ENCODE assay signal across 8 mouse cellular contexts in genomic region chr17:56751404-56752072, GRCm38 (mm10). TPM values are rescaled to one million over a fixed set of nuclear protein-coding genes. Genes with fewer than 3 reads are reported as not detected.
A peak's percentile ranks its signal among the peaks of the same experiment; 100 is the strongest.
DNase-seq lines count a peak whose midpoint lies in the region; ATAC-seq lines count a peak whose summit lies in the region.

No protein-coding gene starts in this region.

- H3K36me3 ChIP-seq in heart, embryonic 14.5 days (ENCODE audit: control insufficient read depth, insufficient read depth, low read length): no peaks in the 10 kb centered on the region
- no peaks in the 10 kb centered on the region for H3K36me3 ChIP-seq in hindbrain, embryonic 16.5 days (ENCODE audit: control insufficient read depth, insufficient read depth, low read length)
- no peaks in the 10 kb centered on the region for H3K36me3 ChIP-seq in lung, embryonic 15.5 days
- no peaks in the 10 kb centered on the region for H3K36me3 ChIP-seq in stomach, embryonic 14.5 days (ENCODE audit: control insufficient read depth, insufficient read depth, low read length)

- 21% methylated on average over 70 of the region's 71 CpGs for WGBS in heart, embryonic 14.5 days
- 21% methylated on average over 69 of the region's 71 CpGs for WGBS in hindbrain, embryonic 16.5 days
- whole genome bisulfite sequencing in lung, embryonic 15.5 days: 20% methylated on average over 71 of the region's 71 CpGs
- 24% methylated on average over 71 of the region's 71 CpGs for WGBS in stomach, embryonic 14.5 days

- peak overlapping the region; percentile 22 to 38 for H3K4me3 ChIP-seq in heart, embryonic 14.5 days (ENCODE audit: control insufficient read depth in 1 of 2, insufficient read depth in 1 of 2, low read depth in 1 of 2, low read length in 2 of 2)
- peak overlapping the region; percentile 41 for H3K4me3 ChIP-seq in hindbrain, embryonic 16.5 days (ENCODE audit: low read length)
- peak overlapping the region; percentile 33 for H3K4me3 ChIP-seq in lung, embryonic 15.5 days
- peak overlapping the region; percentile 16 for H3K4me3 ChIP-seq in stomach, embryonic 14.5 days (ENCODE audit: low read depth, low read length)

- H3K27ac ChIP-seq in heart, embryonic 14.5 days (replicated peaks in 1 of 2; ENCODE audit: control insufficient read depth in 1 of 2, insufficient read depth in 1 of 2, low read depth in 2 of 2, low read length in 2 of 2): no peak overlapping the region
- H3K27ac ChIP-seq in hindbrain, embryonic 16.5 days (ENCODE audit: low read depth, low read length): no peak overlapping the region
- H3K27ac ChIP-seq in lung, embryonic 15.5 days: no peak overlapping the region
- H3K27ac ChIP-seq in stomach, embryonic 14.5 days (ENCODE audit: low read length): no peak overlapping the region

- DNase-seq in heart, postnatal 25 days (ENCODE audit: low spot score): no peak
- peak; percentile 66 for DNase-seq in embryo, embryonic 9.5 days (ENCODE audit: extremely low spot score)
- DNase-seq in T-cell, adult 2 months (ENCODE audit: low spot score): no peak
- no peak for DNase-seq in frontal cortex, postnatal 10 days (ENCODE audit: low spot score in 2 of 2)

- H3K9me3 ChIP-seq in heart, embryonic 14.5 days (ENCODE audit: control insufficient read depth, low read length): 0 out of 2 replicates have a peak, but pooled peaks cover 2% of the 10 kb centered on the region
- peaks cover 5% of the 10 kb centered on the region; the same call in 1 of the 2 replicates for H3K9me3 ChIP-seq in hindbrain, embryonic 16.5 days (ENCODE audit: control insufficient read depth, low read length)
- no peaks in the 10 kb centered on the region for H3K9me3 ChIP-seq in lung, embryonic 15.5 days
- no peaks in the 10 kb centered on the region for H3K9me3 ChIP-seq in stomach, embryonic 14.5 days (ENCODE audit: control insufficient read depth, low read depth, low read length)

- H3K27me3 ChIP-seq in heart, embryonic 14.5 days (ENCODE audit: control insufficient read depth, insufficient read depth, low read length): peaks cover 61% of the 10 kb centered on the region
- H3K27me3 ChIP-seq in hindbrain, embryonic 16.5 days (replicated peaks; ENCODE audit: control insufficient read depth, insufficient read depth, low read length): peaks cover 40% of the 10 kb centered on the region
- peaks cover 63% of the 10 kb centered on the region for H3K27me3 ChIP-seq in lung, embryonic 15.5 days
- peaks cover 26% of the 10 kb centered on the region for H3K27me3 ChIP-seq in stomach, embryonic 14.5 days (ENCODE audit: control insufficient read depth, insufficient read depth, low read length)

- peak overlapping the region; percentile 61 for H3K4me2 ChIP-seq in heart, embryonic 14.5 days (ENCODE audit: low read length)
- peak overlapping the region; percentile 54 for H3K4me2 ChIP-seq in hindbrain, embryonic 16.5 days (ENCODE audit: low read length)
- H3K4me2 ChIP-seq in lung, embryonic 15.5 days: peak overlapping the region; percentile 54
- H3K4me2 ChIP-seq in stomach, embryonic 14.5 days (replicated peaks; ENCODE audit: low read depth, low read length): peak overlapping the region; percentile 34; the same call in 1 of the 2 replicates

- intact Hi-C loops in heart, postnatal 25 days (cut with DNase I): no loop called here

- H3K9ac ChIP-seq in heart, embryonic 14.5 days (ENCODE audit: low read length): peak overlapping the region; percentile 61; the same call in 1 of the 2 replicates
- peak overlapping the region; percentile 56 for H3K9ac ChIP-seq in hindbrain, embryonic 16.5 days (ENCODE audit: low read depth, low read length)
- H3K9ac ChIP-seq in lung, embryonic 15.5 days: no peak overlapping the region
- no peak overlapping the region; the same call in 1 of the 2 replicates for H3K9ac ChIP-seq in stomach, embryonic 14.5 days (replicated peaks; ENCODE audit: low read depth, low read length)

- H3K4me1 ChIP-seq in heart, embryonic 14.5 days (ENCODE audit: control insufficient read depth in 2 of 2, insufficient read depth in 2 of 2, low read length in 2 of 2): peaks cover 3 to 7% of the 10 kb centered on the region in 2 experiments; a peak in 2 of 4 replicates
- no peaks in the 10 kb centered on the region for H3K4me1 ChIP-seq in hindbrain, embryonic 16.5 days (ENCODE audit: control insufficient read depth, insufficient read depth, low read depth, low read length)
- peaks cover 20% of the 10 kb centered on the region for H3K4me1 ChIP-seq in lung, embryonic 15.5 days
- H3K4me1 ChIP-seq in stomach, embryonic 14.5 days (ENCODE audit: control insufficient read depth, insufficient read depth, low read length): 0 out of 2 replicates have a peak, but pooled peaks cover 5% of the 10 kb centered on the region

- peak; percentile 51 for ATAC-seq in heart, embryonic 14.5 days (ENCODE audit: insufficient number of reproducible peaks, insufficient read depth, low FRiP score, low read depth)
- ATAC-seq in hindbrain, embryonic 16.5 days: peak; percentile 83
- no peak; the same call in 1 of the 2 replicates for ATAC-seq in lung, embryonic 15.5 days (ENCODE audit: borderline replicate concordance, extremely low read depth, low FRiP score, low TSS enrichment)
- ATAC-seq in stomach, embryonic 14.5 days (ENCODE audit: insufficient number of reproducible peaks, insufficient read depth, low FRiP score, low read depth): peak; percentile 60; the same call in 1 of the 2 replicates

RNA-seq across cellular contexts. Expression of gene Nrtn, which starts 5.8 kb away (rescaled TPM):
- polyA plus RNA-seq in heart, embryonic 14.5 days (2014; fragmentation: Nextera tagmentation; extraction: Ambion mirVana): 31.0 and 31.5 TPM in 2 replicates
- total RNA-seq in heart, postnatal 25 days (2021): 10 to 100 TPM; 25.7 to 28.8 TPM
- 2.4 and 2.5 TPM in 2 replicates for polyA plus RNA-seq in hindbrain, embryonic 16.5 days (2015; fragmentation: Nextera tagmentation; extraction: Ambion mirVana)
- 9.4 and 9.5 TPM in 2 replicates for polyA plus RNA-seq in lung, embryonic 15.5 days (2015; fragmentation: Nextera tagmentation; extraction: Ambion mirVana)
- 14.1 and 14.4 TPM in 2 replicates for polyA plus RNA-seq in stomach, embryonic 14.5 days (2014; fragmentation: Nextera tagmentation; extraction: Ambion mirVana)

RNA-seq across cellular contexts. Expression of gene Dus3l, which starts 13.0 kb away (rescaled TPM):
- 28.8 and 31.3 TPM in 2 replicates for polyA plus RNA-seq in heart, embryonic 14.5 days (2014; fragmentation: Nextera tagmentation; extraction: Ambion mirVana)
- total RNA-seq in heart, postnatal 25 days (2021): 10 to 100 TPM; 18.3 to 18.8 TPM
- 97.3 and 99.9 TPM in 2 replicates for polyA plus RNA-seq in hindbrain, embryonic 16.5 days (2015; fragmentation: Nextera tagmentation; extraction: Ambion mirVana)
- polyA plus RNA-seq in lung, embryonic 15.5 days (2015; fragmentation: Nextera tagmentation; extraction: Ambion mirVana): 42.6 and 46.5 TPM in 2 replicates
- 40.9 and 46.3 TPM in 2 replicates for polyA plus RNA-seq in stomach, embryonic 14.5 days (2014; fragmentation: Nextera tagmentation; extraction: Ambion mirVana)

RNA-seq across cellular contexts. Expression of gene Prr22, which starts 18.5 kb away (rescaled TPM):
- polyA plus RNA-seq in heart, embryonic 14.5 days (2014; fragmentation: Nextera tagmentation; extraction: Ambion mirVana): 0.96 and 1.2 TPM in 2 replicates
- under 1 TPM; 0.13 to 0.22 TPM for total RNA-seq in heart, postnatal 25 days (2021)
- 0.60 and 1.0 TPM in 2 replicates for polyA plus RNA-seq in hindbrain, embryonic 16.5 days (2015; fragmentation: Nextera tagmentation; extraction: Ambion mirVana)
- polyA plus RNA-seq in lung, embryonic 15.5 days (2015; fragmentation: Nextera tagmentation; extraction: Ambion mirVana): 1.0 and 1.2 TPM in 2 replicates
- 1.1 and 1.6 TPM in 2 replicates for polyA plus RNA-seq in stomach, embryonic 14.5 days (2014; fragmentation: Nextera tagmentation; extraction: Ambion mirVana)

RNA-seq across cellular contexts. Expression of gene Vmac, which starts 33.7 kb away (rescaled TPM):
- polyA plus RNA-seq in heart, embryonic 14.5 days (2014; fragmentation: Nextera tagmentation; extraction: Ambion mirVana): 17.7 TPM in 2 replicates
- 1 to 10 TPM; 5.0 to 5.2 TPM for total RNA-seq in heart, postnatal 25 days (2021)
- polyA plus RNA-seq in hindbrain, embryonic 16.5 days (2015; fragmentation: Nextera tagmentation; extraction: Ambion mirVana): 15.1 and 16.6 TPM in 2 replicates
- 13.6 and 16.2 TPM in 2 replicates for polyA plus RNA-seq in lung, embryonic 15.5 days (2015; fragmentation: Nextera tagmentation; extraction: Ambion mirVana)
- polyA plus RNA-seq in stomach, embryonic 14.5 days (2014; fragmentation: Nextera tagmentation; extraction: Ambion mirVana): 31.3 and 31.7 TPM in 2 replicates

RNA-seq across cellular contexts. Expression of gene Ndufa11, which starts 34.0 kb away (rescaled TPM):
- 1,100 and 1,119 TPM in 2 replicates for polyA plus RNA-seq in heart, embryonic 14.5 days (2014; fragmentation: Nextera tagmentation; extraction: Ambion mirVana)
- total RNA-seq in heart, postnatal 25 days (2021): 100 to 1,000 TPM; 913 to 934 TPM
- polyA plus RNA-seq in hindbrain, embryonic 16.5 days (2015; fragmentation: Nextera tagmentation; extraction: Ambion mirVana): 565 and 621 TPM in 2 replicates
- polyA plus RNA-seq in lung, embryonic 15.5 days (2015; fragmentation: Nextera tagmentation; extraction: Ambion mirVana): 465 and 491 TPM in 2 replicates
- polyA plus RNA-seq in stomach, embryonic 14.5 days (2014; fragmentation: Nextera tagmentation; extraction: Ambion mirVana): 444 and 502 TPM in 2 replicates

Comparison
In these comparisons a context has a peak if more than half of its experiments do, and no peak if none do; other contexts are left out.
1. H3K9ac ChIP-seq: peak in heart, embryonic 14.5 days (single experiment) and hindbrain, embryonic 16.5 days (single experiment); none in lung, embryonic 15.5 days (single experiment) and stomach, embryonic 14.5 days (single experiment).
2. Peak in every context shown above with its lines, with median percentiles within 50 percentile points of each other: H3K4me2 ChIP-seq and H3K4me3 ChIP-seq.